Mouse (Mus musculus): ENCODE data around the gene Mios.

The Mios gene

DNA sequence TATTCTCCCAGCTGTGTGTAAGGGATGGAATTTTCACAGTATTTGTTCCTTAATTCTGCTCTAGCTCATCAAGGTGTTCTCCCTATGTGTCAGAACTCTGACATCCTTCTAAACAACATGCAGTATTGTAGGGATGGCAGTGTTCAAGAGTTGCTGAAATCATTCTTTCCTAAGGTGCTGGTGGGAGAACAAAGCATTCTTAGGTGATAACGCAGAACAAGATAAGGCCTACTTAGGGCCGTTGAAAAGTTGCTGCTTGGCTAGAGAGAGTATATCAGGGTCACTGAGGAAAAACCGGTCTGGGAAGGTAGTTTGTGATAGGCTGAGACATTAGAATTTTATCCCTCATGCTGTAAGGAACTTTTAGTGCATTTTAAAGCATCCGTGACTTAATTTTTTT lies 67.4 kb downstream of the Mios start:
- in situ Hi-C loops (cut with MboI, MseI): no loop called here

DNA sequence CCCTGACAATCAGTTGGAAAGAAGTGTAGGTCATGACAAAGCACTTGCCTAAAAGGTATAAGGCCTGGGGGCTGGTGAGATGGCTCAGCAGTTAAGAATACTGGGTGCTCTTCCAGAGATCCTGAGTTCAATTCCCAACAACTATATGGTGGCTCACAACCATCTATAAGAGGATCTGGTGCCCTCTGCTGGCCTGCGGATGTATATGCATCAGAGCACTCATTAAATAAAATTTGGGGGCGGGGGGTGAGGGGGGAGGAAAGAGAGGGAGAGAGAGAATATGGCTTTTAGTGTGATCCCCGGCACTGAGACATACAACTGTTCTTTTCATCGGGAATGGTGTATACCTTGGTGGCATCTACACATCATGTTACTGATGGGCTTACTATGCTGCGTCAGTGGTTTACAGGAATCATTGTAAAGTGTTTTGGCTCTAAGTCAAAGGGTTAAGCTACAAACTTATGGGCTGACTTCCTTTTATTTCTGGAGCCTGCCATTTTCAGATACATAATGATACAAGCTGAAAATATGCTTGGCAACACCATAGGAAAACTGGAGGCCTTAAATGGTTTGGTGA lies 69.5 kb downstream of the Mios start:
- in situ Hi-C loops (cut with MboI, MseI): no loop called here

DNA sequence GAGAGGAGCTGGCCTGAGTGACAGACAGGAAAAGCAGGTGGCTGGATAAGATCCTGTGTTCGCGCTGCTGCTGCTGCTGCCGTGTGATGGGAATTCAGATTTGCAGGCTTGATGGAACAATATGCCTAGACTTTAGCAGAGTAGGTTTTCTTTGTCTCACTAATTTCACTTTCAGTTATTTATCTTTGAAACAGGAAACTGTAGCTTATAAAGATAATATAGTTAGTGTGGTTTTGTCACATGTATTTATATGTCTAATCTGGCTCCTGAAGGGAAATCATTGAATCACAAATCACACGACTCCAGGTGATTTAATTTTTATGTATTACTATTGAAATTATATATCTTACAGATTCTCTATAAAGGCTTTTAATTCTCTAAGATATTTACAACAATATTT lies 74.2 kb downstream of the Mios start:
- in situ Hi-C loops (cut with MboI, MseI): loop anchor here (5.0 kb wide), 1 partner anchor 439 kb away; no protein-coding TSS in a partner anchor

DNA sequence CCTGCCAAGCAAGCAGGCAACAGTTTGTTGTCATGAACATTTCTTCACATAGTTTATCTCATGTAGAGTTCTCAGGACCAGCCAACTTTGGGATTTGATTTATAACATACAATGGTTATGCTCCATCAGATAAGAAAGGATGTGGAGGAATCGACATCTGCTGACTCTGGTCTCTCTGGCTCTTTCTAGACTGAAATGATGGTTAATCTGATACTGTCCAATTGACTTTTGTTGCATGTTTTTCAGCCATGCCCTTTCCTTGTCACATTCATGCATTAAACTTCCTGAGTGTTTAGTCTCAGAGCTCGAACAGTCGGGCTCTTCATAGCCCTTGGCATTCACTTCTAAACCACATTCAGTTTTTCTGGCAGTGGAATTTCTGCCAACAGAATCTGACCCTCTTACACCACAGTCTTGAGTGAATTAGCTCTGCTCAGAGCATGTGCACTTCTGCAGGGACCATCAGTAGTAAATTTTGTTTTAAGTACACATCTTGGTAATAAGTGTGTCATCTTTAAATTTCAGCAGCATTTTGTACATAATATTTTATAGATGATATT lies 76.5 kb downstream of the Mios start:
- in situ Hi-C loops (cut with MboI, MseI): no loop called here
